In the genomic region with DNA sequence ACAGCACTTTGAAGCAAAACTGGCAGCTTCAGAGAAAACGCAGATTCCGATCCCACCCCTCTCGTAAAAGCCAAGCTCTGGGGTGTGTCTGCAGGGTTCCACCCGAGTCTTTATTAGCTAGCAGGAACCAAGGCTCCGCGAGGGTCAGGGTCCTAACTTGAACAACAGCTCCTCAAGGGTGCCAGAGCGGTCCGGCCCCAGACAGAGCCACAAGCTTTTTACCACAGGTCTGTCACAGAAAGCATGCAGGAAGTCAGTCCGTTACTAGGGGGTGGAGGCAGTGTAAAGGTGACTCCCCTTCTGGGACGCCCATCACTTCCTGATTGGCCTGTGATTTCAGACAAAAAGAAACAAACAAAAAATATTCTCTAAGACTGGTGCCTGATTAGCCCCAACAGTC, we compare ENCODE assay signal across 1 mouse cellular context.
TF ChIP-seq lines count a peak whose summit lies in the region.

No protein-coding gene starts in this region.

TF ChIP-seq in CH12.LX, 34 proteins besides CTCF, POLR2A, EP300 and RAD21 (continued from another document):
- TF ChIP-seq MYC (IDR thresholded peaks at IDR 0.05; ENCODE audit: low read depth, low read length) (0 out of 2 replicates have a peak, but pooled peaks have one; percentile 46), CHD1 (IDR thresholded peaks at IDR 0.05; ENCODE audit: low read depth, low read length) (0 out of 2 replicates have a peak, but pooled peaks have one; percentile 36), JUND (conservative IDR thresholded peaks at IDR 0.05; ENCODE audit: low read depth, low read length) (no peak), MAFK (IDR thresholded peaks at IDR 0.05; ENCODE audit: insufficient replicate concordance, low read length) (no peak), TBP (conservative IDR thresholded peaks at IDR 0.05; ENCODE audit: low read depth, low read length) (0 out of 2 replicates have a peak, but pooled peaks have one; percentile 42), KAT2A (IDR thresholded peaks at IDR 0.05; ENCODE audit: insufficient replicate concordance, low read length) (no peak), MAZ (IDR thresholded peaks at IDR 0.05; ENCODE audit: low read depth, low read length) (0 out of 2 replicates have a peak, but pooled peaks have one; percentile 55), NELFE (IDR thresholded peaks at IDR 0.05; ENCODE audit: low read depth, low read length) (peak; percentile 53; the same call in 1 of the 2 replicates), ELF1 (IDR thresholded peaks at IDR 0.05; ENCODE audit: low read depth, low read length) (peak; percentile 86), BHLHE40 (IDR thresholded peaks at IDR 0.05; ENCODE audit: low read depth, low read length) (no peak), ZNF384 (IDR thresholded peaks at IDR 0.05; ENCODE audit: low read depth, low read length) (no peak)
TF ChIP-seq in CH12.LX: peak in this region for 11.
